Mouse (Mus musculus) MEL (cell line): Measurements from ENCODE around the gene Pafah2.

Source experiments
- BHLHE40 ChIP-seq: IDR thresholded peaks from 2 replicates; pipeline ENCODE4 v1.6.1; 2012; ENCODE audit warnings: low read depth, mild to moderate bottlenecking, inconsistent platforms, low read length, improper control_type of control experiment, borderline replicate concordance
- E2F4 ChIP-seq: IDR thresholded peaks from 2 replicates; pipeline ENCODE4 v1.6.1; 2011; ENCODE audit warnings: low read depth, low read length, improper control_type of control experiment, borderline replicate concordance
- SMC3 ChIP-seq: IDR thresholded peaks from 2 replicates; pipeline ENCODE4 v1.6.1; 2011; ENCODE audit warnings: low read depth, low read length, improper control_type of control experiment

GRCm38 (mm10) chr4:134430381-134431004, 34.4 kb downstream of the Pafah2 start:
- no peak for TF ChIP-seq BHLHE40
- TF ChIP-seq E2F4 = no peak
- no peak for TF ChIP-seq SMC3
